ENCODE assay signal across 9 mouse cellular contexts in the genomic region with DNA sequence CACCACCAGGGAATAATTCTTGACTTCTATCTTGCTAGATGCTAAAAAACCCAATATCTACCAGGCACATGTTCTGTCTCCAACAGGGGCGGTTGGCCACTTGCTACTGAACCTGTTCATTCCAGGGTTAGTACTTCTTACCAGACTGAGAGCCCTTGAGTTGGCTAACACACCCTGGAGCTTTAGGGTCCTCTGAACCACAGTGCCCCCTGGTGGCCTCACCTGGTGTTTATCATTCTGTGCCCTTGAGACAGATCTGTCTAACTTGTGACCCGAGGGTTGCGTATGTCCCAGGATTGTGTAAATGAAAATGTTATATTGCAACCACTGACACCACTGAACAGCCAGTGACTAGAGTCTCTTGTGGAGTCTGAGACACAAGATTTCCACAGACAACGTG. TPM values are rescaled to one million over a fixed set of nuclear protein-coding genes. Genes with fewer than 3 reads are reported as not detected.
A peak's percentile ranks its signal among the peaks of the same experiment; 100 is the strongest.
DNase-seq lines count a peak whose midpoint lies in the region; ATAC-seq and TF ChIP-seq lines count a peak whose summit lies in the region.
"Had no signal": no experiment of that assay in that cellular context is flagged by ENCODE, and none has a peak within 500 bp of the region (broad histone marks: within the 10 kb centered on the region; RNA-seq: fewer than 3 reads in every experiment).

No protein-coding gene starts in this region.

- DNase-seq in forebrain, embryonic 14.5 days (ENCODE audit: low spot score), result peak; percentile 66
- DNase-seq in R1 (ENCODE audit: low read depth, low spot score), result peak; percentile 78
- peak; percentile 56 to 78 for DNase-seq in cerebellum, postnatal 25 days
- peak; percentile 65 for DNase-seq in heart, adult 8-10 months (ENCODE audit: low spot score)
- peak; percentile 68 to 74 for DNase-seq in left cerebral cortex, adult 18-20 months (ENCODE audit: low spot score in 2 of 2)
- DNase-seq in monocyte, adult 2 months (ENCODE audit: low read depth in 1 of 2, low spot score in 2 of 2), result peak; percentile 87 to 88
- peak; percentile 67 for DNase-seq in stomach, postnatal 0 days (ENCODE audit: low spot score)

- no peak overlapping the region for H3K27ac ChIP-seq in forebrain, embryonic 14.5 days (ENCODE audit: low read depth, low read length)
- no peak overlapping the region for H3K27ac ChIP-seq in forebrain, embryonic 13.5 days
- H3K27ac ChIP-seq in stomach, postnatal 0 days (replicated peaks), result no peak overlapping the region

- H3K4me2 ChIP-seq in forebrain, embryonic 14.5 days (ENCODE audit: low read length), result no peak overlapping the region
- H3K4me2 ChIP-seq in forebrain, embryonic 13.5 days, result no peak overlapping the region
- H3K4me2 ChIP-seq in stomach, postnatal 0 days (replicated peaks; ENCODE audit: low read depth), result no peak overlapping the region

- H3K9me3 ChIP-seq in forebrain, embryonic 14.5 days (replicated peaks; ENCODE audit: control insufficient read depth, low read length), result no peaks in the 10 kb centered on the region
- no peaks in the 10 kb centered on the region for H3K9me3 ChIP-seq in forebrain, embryonic 13.5 days (replicated peaks)
- H3K9me3 ChIP-seq in stomach, postnatal 0 days (ENCODE audit: control insufficient read depth, low read length), result no peaks in the 10 kb centered on the region
- H3K9me3 ChIP-seq: megakaryocyte, embryonic 14.5 days had no signal

- no peaks in the 10 kb centered on the region for H3K36me3 ChIP-seq in forebrain, embryonic 14.5 days (ENCODE audit: control insufficient read depth, insufficient read depth, low read length)
- H3K36me3 ChIP-seq in forebrain, embryonic 13.5 days (ENCODE audit: poor library complexity, severe bottlenecking), result no peaks in the 10 kb centered on the region
- H3K36me3 ChIP-seq in stomach, postnatal 0 days (ENCODE audit: control insufficient read depth, insufficient read depth, low read length), result no peaks in the 10 kb centered on the region

- TF ChIP-seq CTCF in stomach, postnatal 0 days (IDR thresholded peaks at IDR 0.05; ENCODE audit: low read depth), result peak; percentile 79

- WGBS in forebrain, embryonic 14.5 days, result 68% methylated on average over 4 of the region's 4 CpGs
- 61% methylated on average over 4 of the region's 4 CpGs for WGBS in forebrain, embryonic 13.5 days
- 60% methylated on average over 4 of the region's 4 CpGs for WGBS in stomach, postnatal 0 days

- no peak for TF ChIP-seq EP300 in stomach, postnatal 0 days (optimal IDR thresholded peaks at IDR 0.05)

- H3K4me1 ChIP-seq in forebrain, embryonic 14.5 days (ENCODE audit: control insufficient read depth, insufficient read depth, low read length), result no peaks in the 10 kb centered on the region
- H3K4me1 ChIP-seq in forebrain, embryonic 13.5 days, result no peaks in the 10 kb centered on the region
- no peaks in the 10 kb centered on the region for H3K4me1 ChIP-seq in stomach, postnatal 0 days (replicated peaks; ENCODE audit: control insufficient read depth, insufficient read depth)

- no peaks in the 10 kb centered on the region for H3K27me3 ChIP-seq in forebrain, embryonic 14.5 days (replicated peaks; ENCODE audit: control insufficient read depth, insufficient read depth, low read length)
- no peaks in the 10 kb centered on the region for H3K27me3 ChIP-seq in forebrain, embryonic 13.5 days
- H3K27me3 ChIP-seq in stomach, postnatal 0 days (ENCODE audit: control insufficient read depth, insufficient read depth, low read length), result no peaks in the 10 kb centered on the region
- H3K27me3 ChIP-seq: megakaryocyte, embryonic 14.5 days had no signal

- no peak overlapping the region for H3K9ac ChIP-seq in forebrain, embryonic 14.5 days (ENCODE audit: low read length)
- H3K9ac ChIP-seq in forebrain, embryonic 13.5 days, result no peak overlapping the region
- H3K9ac ChIP-seq in stomach, postnatal 0 days (ENCODE audit: low read length), result no peak overlapping the region

- no peak overlapping the region for H3K4me3 ChIP-seq in forebrain, embryonic 14.5 days (ENCODE audit: low read depth, low read length)
- H3K4me3 ChIP-seq in forebrain, embryonic 13.5 days, result no peak overlapping the region
- no peak overlapping the region for H3K4me3 ChIP-seq in stomach, postnatal 0 days (ENCODE audit: low read depth, low read length)
- H3K4me3 ChIP-seq: megakaryocyte, embryonic 14.5 days had no signal

- no peak for ATAC-seq in forebrain, embryonic 14.5 days
- no peak for ATAC-seq in forebrain, embryonic 13.5 days
- ATAC-seq in stomach, postnatal 0 days (ENCODE audit: low FRiP score, low TSS enrichment), result no peak

RNA-seq across cellular contexts. Expression of gene Syk, which starts 41.1 kb away (rescaled TPM):
- polyA plus RNA-seq in forebrain, embryonic 14.5 days (2014; fragmentation: Nextera tagmentation; extraction: Ambion mirVana), result 1.0 and 1.1 TPM in 2 replicates
- 0.81 and 1.1 TPM in 2 replicates for polyA plus RNA-seq in forebrain, embryonic 13.5 days (2015; fragmentation: Nextera tagmentation; extraction: Ambion mirVana)
- total RNA-seq in heart, adult 8-10 months (2022), result 10 to 100 TPM; 16.1 to 18.7 (median 17.6) TPM
- 1 to 10 TPM; 2.3 to 3.4 TPM for total RNA-seq in left cerebral cortex, adult 18-20 months (2021)
- polyA plus RNA-seq in stomach, postnatal 0 days (2015; fragmentation: Nextera tagmentation; extraction: Ambion mirVana), result 1.7 and 1.9 TPM in 2 replicates
